Mouse (Mus musculus): Measurements from ENCODE around the gene Rnf10. TPM values are rescaled to one million over a fixed set of nuclear protein-coding genes. Genes with fewer than 3 reads are reported as not detected.

Rnf10 gene
- polyA plus RNA-seq, 1 experiment from 2014 or later = 139 TPM

GRCm38 (mm10) chr5:115230830-115231551 lies 41.7 kb downstream of the Rnf10 start:
- H3K9me3 ChIP-seq = no peaks in the 10 kb centered on the region
- WGBS = 51% methylated on average over 15 of the region's 15 CpGs
- no peaks in the 10 kb centered on the region for H3K36me3 ChIP-seq
- H3K4me3 ChIP-seq (replicated peaks) = no peak overlapping the region
- no peak overlapping the region for H3K4me2 ChIP-seq
- ATAC-seq (ENCODE audit: insufficient read depth, low FRiP score, low read depth) = no peak
- peaks cover 5% of the 10 kb centered on the region for H3K4me1 ChIP-seq
- no peak overlapping the region for H3K9ac ChIP-seq
- H3K27ac ChIP-seq = no peak overlapping the region
- 0 out of 2 replicates have a peak, but pooled peaks cover 3% of the 10 kb centered on the region for H3K27me3 ChIP-seq (replicated peaks)

DNA sequence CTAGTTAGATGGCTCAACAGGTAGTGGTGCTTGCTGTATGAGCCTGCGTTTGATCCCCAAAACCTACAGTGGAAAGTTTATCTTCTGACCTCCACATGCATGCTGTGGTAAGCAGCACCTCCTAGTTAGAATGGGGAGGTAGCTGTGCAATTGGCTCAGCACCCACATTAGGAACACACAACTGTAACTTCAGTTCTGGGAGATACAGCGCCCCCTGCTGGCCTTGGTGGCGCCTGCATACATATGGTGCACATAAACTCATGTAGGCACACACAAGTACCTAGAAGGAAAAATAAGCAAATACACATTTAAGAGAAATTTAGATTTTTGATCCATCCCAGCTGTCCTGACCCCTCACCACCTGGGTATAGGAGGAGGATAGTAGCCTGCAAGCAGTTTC lies 50.2 kb downstream of the Rnf10 start:
- H3K4me3 ChIP-seq (replicated peaks) = no peak overlapping the region
- H3K36me3 ChIP-seq = no peaks in the 10 kb centered on the region
- H3K27ac ChIP-seq = no peak overlapping the region
- H3K9me3 ChIP-seq = no peaks in the 10 kb centered on the region
- no peaks in the 10 kb centered on the region for H3K27me3 ChIP-seq (replicated peaks)
- H3K4me2 ChIP-seq = no peak overlapping the region
- WGBS = 70% methylated on average over 3 of the region's 3 CpGs
- H3K4me1 ChIP-seq = no peaks in the 10 kb centered on the region
- no peak for ATAC-seq (ENCODE audit: insufficient read depth, low FRiP score, low read depth)
- H3K9ac ChIP-seq = no peak overlapping the region

DNA sequence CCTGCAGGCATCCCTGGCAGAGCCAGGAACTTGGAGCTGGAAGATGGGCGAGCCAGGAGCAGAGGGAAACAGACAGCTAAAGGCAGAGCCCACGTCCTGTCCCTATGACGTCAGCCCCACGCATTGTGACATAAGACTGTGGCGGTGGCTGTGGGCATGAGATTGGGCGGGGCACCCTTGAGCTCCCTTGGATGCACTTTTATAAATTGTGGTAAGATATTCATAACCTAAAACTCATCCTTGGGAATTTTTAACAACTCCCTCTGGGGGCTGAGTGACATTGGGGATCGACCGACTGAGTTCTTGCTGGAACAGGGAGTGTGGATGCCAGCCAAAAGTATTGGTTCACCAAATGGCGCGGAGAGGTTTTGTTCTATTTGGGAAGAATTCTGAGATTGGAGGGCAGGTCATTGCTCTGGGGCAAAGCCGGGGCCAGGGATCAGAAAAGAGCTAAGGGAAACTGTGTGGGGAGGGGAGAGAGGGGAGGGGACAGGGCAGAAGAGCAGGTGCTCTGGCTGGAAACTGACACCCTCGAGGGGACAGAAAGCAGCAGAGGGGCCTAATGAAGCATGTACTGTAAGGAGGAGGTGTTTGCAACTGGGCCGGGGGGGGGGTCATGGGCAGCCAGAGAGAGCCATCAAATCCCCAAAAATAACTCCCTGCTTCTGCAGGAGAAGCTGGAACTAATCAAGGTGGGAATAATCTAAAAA lies 51.6 kb downstream of the Rnf10 start:
- no peaks in the 10 kb centered on the region for H3K9me3 ChIP-seq
- no peaks in the 10 kb centered on the region for H3K36me3 ChIP-seq
- H3K4me1 ChIP-seq = no peaks in the 10 kb centered on the region
- H3K9ac ChIP-seq = no peak overlapping the region
- H3K4me3 ChIP-seq (replicated peaks) = no peak overlapping the region
- H3K27ac ChIP-seq = no peak overlapping the region
- no peaks in the 10 kb centered on the region for H3K27me3 ChIP-seq (replicated peaks)
- no peak overlapping the region for H3K4me2 ChIP-seq
- 42% methylated on average over 13 of the region's 13 CpGs for WGBS
- no peak for ATAC-seq (ENCODE audit: insufficient read depth, low FRiP score, low read depth)

DNA sequence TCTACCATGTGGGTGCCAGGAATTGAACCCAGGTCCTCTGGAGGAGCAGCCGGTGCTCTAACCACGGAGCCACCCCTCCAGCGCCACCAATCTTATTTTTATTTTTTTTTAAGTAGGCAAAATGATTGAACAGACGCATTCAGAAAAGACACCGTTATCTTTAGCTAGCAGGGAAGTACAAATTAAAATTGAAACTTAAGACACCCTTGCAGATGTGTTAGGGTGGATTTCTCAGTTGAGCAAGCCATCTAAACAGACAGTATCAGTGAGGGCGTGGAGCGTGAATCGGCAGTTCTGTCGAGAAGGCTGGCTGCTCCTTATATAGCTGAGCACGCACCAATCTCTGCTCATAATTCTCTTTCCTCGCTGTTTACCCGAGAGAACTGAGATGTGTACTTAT lies 54.7 kb downstream of the Rnf10 start:
- Histone ChIP-seq H3K27ac (no peak overlapping the region), H3K4me2 (no peak overlapping the region), H3K9ac (no peak overlapping the region), H3K9me3 (no peaks in the 10 kb centered on the region), H3K4me1 (no peaks in the 10 kb centered on the region), H3K36me3 (no peaks in the 10 kb centered on the region), H3K27me3 (replicated peaks) (no peaks in the 10 kb centered on the region), H3K4me3 (replicated peaks) (no peak overlapping the region)
- no peak for ATAC-seq (ENCODE audit: insufficient read depth, low FRiP score, low read depth)
- 88% methylated on average over 12 of the region's 12 CpGs for WGBS

- Histone ChIP-seq H3K36me3 (no peaks in the 10 kb centered on the region), H3K4me1 (no peaks in the 10 kb centered on the region), H3K9ac (no peak overlapping the region), H3K4me2 (peak overlapping the region; percentile 70), H3K4me3 (replicated peaks) (peak overlapping the region; percentile 43; the same call in 1 of the 2 replicates), H3K27ac (no peak overlapping the region), H3K27me3 (replicated peaks) (no peaks in the 10 kb centered on the region), H3K9me3 (no peaks in the 10 kb centered on the region)
- 0 out of 2 replicates have a peak, but pooled peaks have one; percentile 28 for ATAC-seq (ENCODE audit: insufficient read depth, low FRiP score, low read depth)
- WGBS = 27% methylated on average over 27 of the region's 27 CpGs
Observed at GRCm38 (mm10) chr5:115215273-115216185, 57.2 kb downstream of the Rnf10 start.

DNA sequence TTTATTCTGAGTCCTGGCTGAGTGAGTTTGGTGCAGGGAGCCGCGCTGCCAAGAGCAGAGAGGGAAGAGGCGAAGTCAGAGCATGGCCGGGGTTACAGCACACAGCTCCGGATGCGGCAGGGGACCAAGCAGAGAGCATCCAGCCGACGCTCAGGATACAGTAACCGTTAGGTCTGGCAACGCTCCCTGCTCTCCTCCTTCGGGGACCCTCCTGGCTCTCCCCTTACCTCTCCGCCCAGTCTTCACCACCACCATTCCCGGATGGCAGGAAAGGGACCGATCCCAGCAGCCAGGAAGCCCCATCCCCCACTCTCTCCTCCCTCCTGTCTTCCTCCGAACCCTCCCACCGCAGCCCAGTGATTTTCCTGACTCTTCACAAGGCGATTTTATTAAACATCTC lies 57.8 kb downstream of the Rnf10 start:
- Histone ChIP-seq H3K4me3 (replicated peaks) (peak overlapping the region; percentile 43), H3K4me2 (peak overlapping the region; percentile 70), H3K9ac (no peak overlapping the region), H3K9me3 (no peaks in the 10 kb centered on the region), H3K4me1 (no peaks in the 10 kb centered on the region), H3K27me3 (replicated peaks) (no peaks in the 10 kb centered on the region), H3K36me3 (no peaks in the 10 kb centered on the region), H3K27ac (no peak overlapping the region)
- WGBS = 2% methylated on average over 17 of the region's 17 CpGs
- ATAC-seq (ENCODE audit: insufficient read depth, low FRiP score, low read depth) = no peak

GRCm38 (mm10) chr5:115212861-115213260 lies 59.8 kb downstream of the Rnf10 start:
- Histone ChIP-seq H3K9ac (no peak overlapping the region), H3K27me3 (replicated peaks) (no peaks in the 10 kb centered on the region), H3K27ac (no peak overlapping the region), H3K4me3 (replicated peaks) (no peak overlapping the region), H3K36me3 (no peaks in the 10 kb centered on the region), H3K4me2 (no peak overlapping the region), H3K9me3 (no peaks in the 10 kb centered on the region), H3K4me1 (no peaks in the 10 kb centered on the region)
- no peak for ATAC-seq (ENCODE audit: insufficient read depth, low FRiP score, low read depth)
- 50% methylated on average over 4 of the region's 4 CpGs for WGBS

GRCm38 (mm10) chr5:115212451-115212850 lies 60.2 kb downstream of the Rnf10 start:
- Histone ChIP-seq H3K9ac (no peak overlapping the region), H3K4me3 (replicated peaks) (no peak overlapping the region), H3K4me1 (no peaks in the 10 kb centered on the region), H3K9me3 (no peaks in the 10 kb centered on the region), H3K27ac (no peak overlapping the region), H3K36me3 (no peaks in the 10 kb centered on the region), H3K4me2 (no peak overlapping the region), H3K27me3 (replicated peaks) (no peaks in the 10 kb centered on the region)
- WGBS = 67% methylated on average over 9 of the region's 9 CpGs
- ATAC-seq (ENCODE audit: insufficient read depth, low FRiP score, low read depth) = no peak

GRCm38 (mm10) chr5:115210380-115210779 lies 62.3 kb downstream of the Rnf10 start:
- no peak for ATAC-seq (ENCODE audit: insufficient read depth, low FRiP score, low read depth)
- Histone ChIP-seq H3K9ac (no peak overlapping the region), H3K4me2 (no peak overlapping the region), H3K9me3 (no peaks in the 10 kb centered on the region), H3K4me3 (replicated peaks) (no peak overlapping the region), H3K27ac (no peak overlapping the region), H3K4me1 (no peaks in the 10 kb centered on the region), H3K27me3 (replicated peaks) (no peaks in the 10 kb centered on the region), H3K36me3 (no peaks in the 10 kb centered on the region)
- WGBS = 9% methylated on average over 1 of the region's 1 CpGs

DNA sequence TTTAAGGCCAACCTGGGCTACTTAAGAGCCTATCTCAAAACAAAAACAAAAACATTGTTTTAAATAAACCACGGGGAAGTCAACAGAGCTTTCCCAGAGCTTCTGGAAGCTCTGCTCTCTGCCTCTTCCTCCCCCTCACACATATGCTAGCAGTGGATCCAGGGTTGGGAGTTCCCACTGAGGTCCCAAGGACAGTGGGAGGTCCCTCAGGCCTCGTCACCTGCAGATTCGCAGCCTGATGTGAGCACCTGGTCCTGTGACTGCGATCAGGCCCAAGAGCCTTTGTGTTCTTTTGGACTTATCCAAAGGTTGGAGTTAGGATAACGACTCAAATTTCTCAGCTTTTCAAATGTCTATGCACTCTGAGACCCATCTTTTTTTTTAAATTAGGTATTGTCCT lies 64.1 kb downstream of the Rnf10 start:
- H3K4me3 ChIP-seq (replicated peaks) = no peak overlapping the region
- H3K27me3 ChIP-seq (replicated peaks) = no peaks in the 10 kb centered on the region
- no peak for ATAC-seq (ENCODE audit: insufficient read depth, low FRiP score, low read depth)
- no peak overlapping the region for H3K4me2 ChIP-seq
- H3K9me3 ChIP-seq = no peaks in the 10 kb centered on the region
- no peaks in the 10 kb centered on the region for H3K36me3 ChIP-seq
- WGBS = 44% methylated on average over 5 of the region's 5 CpGs
- H3K27ac ChIP-seq = no peak overlapping the region
- H3K9ac ChIP-seq = no peak overlapping the region
- H3K4me1 ChIP-seq = peaks cover 10% of the 10 kb centered on the region

DNA sequence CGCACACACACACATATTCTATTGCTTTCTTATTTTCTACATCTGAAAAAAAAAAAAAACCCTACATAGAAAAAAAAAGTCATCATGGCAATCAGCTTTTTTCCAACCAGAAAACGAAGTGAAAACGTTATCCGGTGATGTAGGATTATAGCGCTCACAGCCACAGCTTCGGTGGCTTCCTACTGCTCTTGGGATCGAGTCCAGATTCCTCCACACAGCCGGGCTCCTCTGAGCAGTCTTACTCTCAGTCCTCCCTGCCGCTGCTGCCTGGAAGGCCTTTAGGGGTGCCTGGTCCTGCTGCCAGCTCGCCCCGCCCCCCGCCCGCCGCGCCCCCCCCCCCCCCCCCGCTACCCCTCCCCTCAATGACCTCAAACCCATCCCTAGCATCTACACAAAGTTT lies 64.8 kb downstream of the Rnf10 start:
- no peaks in the 10 kb centered on the region for H3K36me3 ChIP-seq
- H3K4me1 ChIP-seq = peaks cover 10% of the 10 kb centered on the region
- no peak overlapping the region for H3K27ac ChIP-seq
- no peak overlapping the region for H3K4me3 ChIP-seq (replicated peaks)
- WGBS = 19% methylated on average over 9 of the region's 16 CpGs
- H3K4me2 ChIP-seq = no peak overlapping the region
- H3K9me3 ChIP-seq = no peaks in the 10 kb centered on the region
- ATAC-seq (ENCODE audit: insufficient read depth, low FRiP score, low read depth) = no peak
- H3K27me3 ChIP-seq (replicated peaks) = no peaks in the 10 kb centered on the region
- no peak overlapping the region for H3K9ac ChIP-seq

GRCm38 (mm10) chr5:115207244-115207643 lies 65.5 kb downstream of the Rnf10 start:
- Histone ChIP-seq H3K4me1 (peaks cover 10% of the 10 kb centered on the region), H3K9me3 (no peaks in the 10 kb centered on the region), H3K4me2 (no peak overlapping the region), H3K27ac (no peak overlapping the region), H3K36me3 (no peaks in the 10 kb centered on the region), H3K27me3 (replicated peaks) (no peaks in the 10 kb centered on the region), H3K9ac (no peak overlapping the region), H3K4me3 (replicated peaks) (no peak overlapping the region)
- WGBS = 62% methylated on average over 5 of the region's 5 CpGs
- ATAC-seq (ENCODE audit: insufficient read depth, low FRiP score, low read depth) = no peak

Measured in stomach, embryonic 15.5 days (tissue).